Mouse (Mus musculus) megakaryocyte progenitor cell, adult 5-6 weeks (primary cell): ENCODE results near the gene Ccr5. TPM values are rescaled to one million over a fixed set of nuclear protein-coding genes. Genes with fewer than 3 reads are reported as not detected.
"Not testable (repeated sequence)": the region's sequence is repeated elsewhere in the genome, so short reads cannot be mapped to it uniquely, and the experiment has no call there.

ENCODE experiments used
- ATAC-seq: replicated peaks from 2 replicates; pipeline ENCODE4 v1.8.0; 2016; ENCODE audit warnings: mild to moderate bottlenecking, moderate TSS enrichment, inconsistent platforms; ENCODE audit not compliant: poor library complexity
- total RNA-seq, 2 experiments: library from RNA; stranded (forward) in 1 of 2; stranded (reverse) in 1 of 2; fragments of 157-497, 149-512 nt in 1 of 2; fragments of 200-1000 nt in 1 of 2; gene quantifications; 2 replicates each; pipeline versions ENCODE4 v1.2.3 to v1.2.4; 2015 to 2017

Ccr5 gene
- total RNA-seq (2015) (0.39 and 3.8 TPM in 2 replicates), total RNA-seq (2017) (0.54 and 0.87 TPM in 2 replicates)

DNA sequence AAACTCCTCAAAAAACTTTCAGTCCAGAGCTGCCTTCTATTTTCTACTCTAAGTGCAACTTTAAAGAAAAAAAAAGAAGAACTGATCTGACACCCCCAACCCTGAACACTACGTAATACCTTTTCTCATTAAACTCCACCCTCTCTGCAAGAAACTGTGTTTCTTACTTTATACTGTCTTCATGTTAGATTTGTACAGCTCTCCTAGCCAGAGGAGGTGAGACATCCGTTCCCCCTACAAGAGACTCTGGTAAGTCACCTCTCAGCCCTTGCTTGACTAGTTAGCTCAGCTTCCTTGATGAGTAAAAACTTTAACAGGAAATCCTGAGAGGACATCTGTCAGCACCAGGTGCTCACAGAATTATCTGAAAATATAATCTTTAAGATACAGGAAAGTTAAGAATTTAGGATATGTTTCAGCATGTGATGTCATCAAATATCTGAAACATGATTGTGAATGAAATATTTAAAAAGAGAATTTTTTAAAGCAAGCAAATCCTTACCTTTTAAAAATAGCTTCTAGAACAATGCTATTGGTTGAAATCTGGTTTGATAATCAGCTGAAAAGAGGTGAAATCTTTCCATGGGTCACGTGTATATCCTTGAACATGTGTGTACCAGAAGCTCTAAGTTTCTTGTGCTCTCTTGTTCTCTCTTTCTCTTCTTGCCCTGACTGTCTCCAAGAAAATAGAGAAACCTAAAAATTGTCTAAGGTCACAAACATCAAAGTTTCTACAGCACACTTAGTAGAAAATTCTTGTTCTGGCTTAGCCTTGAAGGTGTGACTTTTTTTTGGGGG, at the start of gene Ccr5:
Ccr5 (plus strand) TSS at position 157 of the 798 bp plus-strand sequence.
- ATAC-seq: peak; percentile 38

DNA sequence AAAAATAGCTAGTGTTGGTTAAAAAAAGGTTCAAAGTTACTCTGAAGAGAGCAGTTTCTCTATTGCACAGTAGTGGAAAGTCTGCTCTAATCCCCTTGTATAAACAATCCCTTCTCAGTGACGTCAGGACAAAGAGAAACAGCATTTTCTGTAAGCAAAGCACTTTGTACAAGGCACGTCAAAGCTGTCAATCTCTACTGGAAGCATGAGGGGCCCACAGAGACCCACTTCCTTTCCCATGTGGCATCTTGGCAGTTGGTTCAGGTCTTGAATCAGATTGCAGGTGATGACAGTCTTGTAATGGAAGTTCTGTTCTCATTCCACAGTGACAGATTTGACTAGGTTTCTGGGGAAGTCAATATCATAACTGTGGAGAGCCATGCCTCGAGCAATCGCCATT, 41.5 kb upstream of the Ccr5 start:
- ATAC-seq: no peak

DNA sequence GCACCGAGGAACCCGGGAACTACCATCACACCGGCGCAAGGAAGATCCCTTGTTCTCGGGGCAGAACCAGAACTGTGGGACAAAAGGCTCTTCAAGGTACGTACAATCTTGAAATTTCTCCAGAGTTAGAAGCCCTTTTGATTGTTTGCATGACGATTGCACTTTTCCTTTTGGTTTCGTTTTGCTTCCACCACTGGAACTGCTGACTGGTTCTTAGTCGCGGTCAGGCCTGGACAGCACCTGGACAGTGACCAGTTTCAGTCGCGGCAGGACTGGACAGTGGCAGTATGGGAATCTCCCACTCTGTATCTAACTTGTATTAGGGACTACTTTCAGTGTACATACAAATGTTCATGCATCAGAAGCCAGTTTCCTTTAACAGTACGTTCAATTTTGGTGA, 40.9 kb upstream of the Ccr5 start:
- ATAC-seq: not testable (repeated sequence)

DNA sequence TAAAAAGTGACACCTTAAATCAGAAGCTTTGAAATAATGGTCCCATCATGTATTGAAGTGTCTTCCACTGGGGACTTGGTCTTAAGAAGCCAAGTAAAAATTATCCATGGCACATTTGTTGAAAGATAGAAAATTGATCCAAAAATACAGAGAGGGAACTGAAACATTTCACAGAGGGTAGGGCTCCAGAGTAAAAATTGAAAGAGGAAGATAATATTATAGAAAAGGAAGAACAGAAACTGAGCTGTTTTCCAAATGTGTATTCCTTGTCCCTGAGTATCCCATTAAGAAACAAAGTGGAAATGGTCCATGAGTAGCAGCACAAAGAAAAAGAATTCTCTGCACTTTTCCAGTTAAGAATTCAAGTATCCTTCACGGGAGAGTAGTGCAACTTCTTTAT, 30.9 kb upstream of the Ccr5 start:
- 0 out of 2 replicates have a peak, but pooled peaks have one; percentile 37 for ATAC-seq

DNA sequence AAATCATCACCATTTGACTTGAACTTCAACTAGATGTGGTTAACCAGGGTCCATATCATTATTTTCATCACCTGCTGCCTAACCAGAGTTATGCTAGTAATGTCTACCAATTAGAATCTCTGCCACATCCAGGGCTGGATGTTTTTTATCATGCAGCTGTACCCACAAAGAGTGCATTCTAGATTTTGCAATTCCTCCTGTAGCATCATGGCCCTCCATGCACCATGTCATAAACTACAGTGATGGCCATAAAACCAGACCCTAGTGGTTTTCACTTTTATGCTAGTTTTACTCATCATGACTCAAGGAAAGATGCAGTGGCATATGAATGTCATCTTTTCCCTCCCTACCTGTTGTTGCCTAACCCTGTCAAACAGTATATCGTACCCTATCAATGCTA, 22.2 kb upstream of the Ccr5 start:
- no peak for ATAC-seq

DNA sequence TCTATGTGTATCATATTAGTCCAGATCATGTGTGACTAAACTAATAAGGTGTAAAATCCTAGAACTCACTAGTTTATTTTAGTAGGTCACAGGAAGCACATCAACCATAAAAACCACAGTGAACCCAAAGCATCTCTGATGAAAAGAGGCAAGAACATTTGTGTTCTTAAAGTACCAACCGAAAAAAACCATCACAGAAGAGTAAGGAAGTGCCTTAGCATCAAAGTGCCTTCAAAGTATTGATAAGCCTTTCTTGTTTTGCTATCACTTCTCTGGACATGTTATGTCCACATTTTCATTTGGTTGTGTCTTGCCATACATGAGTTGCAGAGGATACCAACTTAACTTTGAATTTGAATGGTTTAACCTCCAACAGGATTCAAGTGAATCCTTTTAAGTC, 21.0 kb upstream of the Ccr5 start:
- ATAC-seq: no peak

DNA sequence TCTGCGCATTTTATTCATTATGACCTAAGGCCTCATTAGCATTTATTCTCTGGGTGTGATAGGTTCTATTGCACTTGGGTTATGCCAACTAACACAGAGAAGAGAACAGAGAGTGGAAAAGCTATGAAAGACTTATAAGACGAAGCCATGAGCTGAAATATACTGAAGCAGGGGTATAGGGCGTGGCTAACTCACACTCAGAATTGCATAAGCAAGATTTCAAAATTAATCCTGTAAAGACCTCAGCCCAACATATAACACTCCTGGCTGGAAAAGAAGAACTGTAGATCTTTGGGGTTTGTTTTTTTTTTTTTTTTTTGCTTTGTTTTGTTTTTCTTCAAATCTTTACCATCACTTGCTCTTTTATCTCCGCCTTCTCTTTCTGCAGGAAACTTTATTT, 19.6 kb upstream of the Ccr5 start, which contains the start of gene Ccr2:
Ccr2 (plus strand) TSS at position 228 of the 400 bp plus-strand sequence.
- ATAC-seq: peak; percentile 62

DNA sequence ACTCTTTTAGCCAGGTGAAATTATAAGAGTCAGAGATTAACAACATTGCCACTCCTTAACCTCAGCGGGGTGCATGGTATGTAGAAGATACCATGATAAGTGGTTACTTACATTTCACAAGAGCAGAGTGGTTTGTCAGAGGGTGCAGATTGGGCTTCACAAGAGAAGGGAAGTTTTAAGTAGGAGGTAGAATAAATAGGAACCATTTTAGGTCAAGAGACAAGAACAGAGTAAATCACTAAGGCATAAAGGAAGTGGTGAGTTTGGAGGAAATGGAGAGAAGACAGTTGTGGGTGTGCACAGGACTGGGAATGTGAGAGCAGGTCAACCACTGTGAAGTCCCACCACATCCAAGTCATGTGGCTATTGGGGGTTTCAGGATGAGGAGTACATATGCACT, 18.1 kb upstream of the Ccr5 start:
- ATAC-seq: peak; percentile 81

DNA sequence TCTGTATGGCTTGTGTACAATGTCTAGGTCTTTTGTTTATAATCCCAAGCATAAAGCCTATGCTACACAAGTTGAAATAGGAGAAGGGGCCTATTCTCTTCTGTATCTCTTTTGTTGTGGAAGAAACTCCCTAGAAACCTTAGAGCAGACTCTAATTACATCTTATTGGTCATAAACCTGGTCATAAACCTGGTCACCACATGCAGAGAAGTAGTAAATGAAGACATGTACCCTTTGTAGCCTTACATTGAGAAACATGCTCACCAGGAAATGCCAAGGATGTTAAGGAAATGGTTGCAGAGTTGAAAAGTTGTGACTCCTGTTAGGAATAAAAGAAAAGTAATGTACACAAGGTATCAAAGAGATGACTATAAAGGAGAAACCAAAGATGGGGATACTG, 16.1 kb upstream of the Ccr5 start:
- ATAC-seq: no peak

DNA sequence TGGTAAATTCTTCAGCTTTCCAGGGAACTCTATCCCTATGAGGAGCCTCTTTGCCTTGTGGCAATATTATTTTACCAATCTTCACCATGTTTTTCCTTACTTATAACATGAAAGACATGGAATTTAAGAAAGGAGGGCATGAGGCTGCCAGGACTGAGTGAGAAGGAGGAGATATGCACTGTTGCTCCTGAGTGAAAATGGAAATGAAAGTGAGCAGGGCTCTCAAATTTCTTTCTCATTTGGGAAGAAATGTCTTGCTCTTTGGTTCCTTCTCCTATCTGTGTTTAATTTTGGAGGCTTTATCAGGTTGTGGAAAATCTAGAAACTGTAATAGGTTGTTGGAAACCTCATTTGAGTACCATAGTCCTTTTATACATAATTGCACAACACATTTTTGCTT, 14.1 kb upstream of the Ccr5 start:
- ATAC-seq: no peak

DNA sequence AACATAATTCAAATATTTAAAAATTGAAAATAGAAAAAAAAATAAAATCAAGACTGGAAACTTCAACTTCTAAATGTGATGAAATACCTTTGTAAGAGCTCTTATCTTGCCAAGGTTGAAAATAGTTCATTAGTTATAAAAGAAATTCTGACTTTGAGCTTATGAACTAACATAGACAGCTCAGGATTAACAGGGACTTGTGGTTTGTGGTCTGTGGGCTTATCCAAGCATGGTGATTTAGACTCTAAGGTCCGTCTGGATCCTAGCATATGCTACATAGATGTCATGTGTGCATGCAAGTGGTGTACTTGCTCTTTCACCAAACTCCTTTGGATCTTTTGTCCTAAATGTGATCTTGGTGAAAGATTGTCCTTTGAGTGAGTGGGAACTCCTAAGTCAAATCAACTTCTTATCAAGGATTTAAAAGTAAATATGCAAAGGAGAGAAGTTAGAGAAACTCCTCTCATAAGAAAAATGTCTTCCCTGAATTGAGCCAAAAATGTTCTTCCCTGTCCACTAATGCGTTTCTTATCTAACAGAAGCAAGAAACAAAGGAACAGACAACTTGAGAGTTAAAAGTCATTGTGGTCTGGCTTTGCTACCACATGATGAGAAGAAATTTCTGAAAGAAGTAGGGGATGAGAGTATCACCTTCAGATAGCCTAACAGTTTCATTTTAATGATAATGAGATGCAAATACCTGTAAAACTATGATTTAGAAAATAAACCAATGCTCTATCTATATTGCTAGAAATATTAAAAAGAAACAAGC, 12.8 kb upstream of the Ccr5 start:
- ATAC-seq: peak; percentile 37

DNA sequence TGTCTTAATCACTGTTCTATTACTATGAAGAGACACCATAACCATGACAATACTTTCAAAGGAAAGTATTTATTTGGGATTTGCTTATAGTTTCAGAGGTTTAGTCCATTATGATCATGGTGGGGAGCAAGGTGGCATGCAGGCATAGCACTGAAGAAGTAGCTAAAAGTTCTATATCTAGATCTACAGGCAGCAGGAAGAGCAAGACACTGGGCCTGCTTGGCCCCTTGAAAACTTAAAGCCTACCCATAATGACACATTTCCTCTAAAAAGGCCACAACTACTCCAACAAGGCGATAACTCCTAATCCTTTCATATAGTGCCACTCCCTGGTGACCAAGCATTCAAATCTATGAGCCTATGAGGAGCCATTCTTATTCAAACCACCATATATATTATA, 9.3 kb upstream of the Ccr5 start:
- no peak for ATAC-seq

DNA sequence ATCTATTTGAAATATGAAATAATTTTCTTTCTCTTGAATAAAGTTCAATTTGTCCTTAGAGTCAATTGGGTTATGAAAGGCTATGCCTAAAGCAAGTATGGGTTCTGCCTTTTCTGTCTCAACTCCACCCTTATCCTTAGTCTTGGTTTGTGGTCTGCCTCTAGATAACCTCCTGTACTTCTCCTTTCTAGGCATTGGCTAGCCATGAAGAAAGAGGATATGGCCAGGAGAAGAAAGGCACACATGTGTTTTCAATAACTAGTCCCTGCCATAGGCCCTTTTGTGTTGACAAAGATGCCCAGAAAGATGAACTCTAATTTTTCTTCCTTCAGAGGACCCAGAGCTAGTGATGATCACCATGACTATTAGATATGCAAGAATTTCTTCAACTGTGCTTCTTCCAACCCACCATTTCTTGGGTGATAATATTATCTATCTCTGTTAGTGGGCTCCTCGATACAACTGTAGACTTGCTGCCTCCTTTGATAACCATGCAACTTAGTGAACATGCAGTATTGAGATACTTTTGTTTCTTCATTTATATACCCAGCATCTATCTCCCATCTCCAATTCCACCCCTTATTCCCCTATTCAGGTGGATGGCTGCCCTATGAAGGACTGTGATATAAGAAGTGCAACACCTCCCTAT, 8.6 kb upstream of the Ccr5 start:
- peak; percentile 92 for ATAC-seq

DNA sequence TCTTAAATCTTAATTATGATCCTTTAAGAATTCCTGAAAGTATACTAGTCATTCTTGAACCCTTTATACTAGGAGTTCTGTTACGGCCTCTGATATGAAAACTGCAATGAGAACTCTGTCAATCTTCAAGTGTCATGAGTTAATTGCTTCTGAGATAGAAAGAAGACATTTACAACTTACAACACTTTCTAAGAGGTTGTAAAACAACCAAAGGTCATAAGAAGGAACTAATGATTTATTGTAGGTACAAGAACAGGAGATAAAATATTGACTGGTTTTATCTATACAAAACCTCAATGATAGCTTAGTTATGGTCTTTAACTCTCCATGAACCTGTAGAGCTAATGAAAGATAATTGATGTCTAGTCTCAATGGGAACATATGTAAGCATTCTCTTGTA, 7.6 kb upstream of the Ccr5 start:
- ATAC-seq: no peak

DNA sequence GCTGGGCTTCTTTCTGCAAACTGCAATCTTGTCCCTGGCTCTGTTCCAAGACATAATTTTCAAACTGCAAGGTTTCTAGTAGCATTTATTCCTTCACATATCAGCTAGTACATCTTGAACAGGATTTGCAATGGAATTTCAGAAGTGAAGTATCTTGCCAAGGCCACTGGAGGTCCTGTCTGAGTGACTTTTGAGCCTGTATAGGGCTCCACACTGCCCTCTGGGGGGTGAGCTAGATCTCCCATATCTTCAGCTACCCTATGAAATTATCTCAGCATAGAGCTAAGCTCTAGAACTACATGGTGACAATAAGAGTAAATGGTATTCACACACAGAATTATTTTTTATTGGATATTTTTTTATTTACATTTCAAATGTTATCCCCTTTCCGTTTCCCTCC, 2.9 kb upstream of the Ccr5 start:
- peak; percentile 100 for ATAC-seq

DNA sequence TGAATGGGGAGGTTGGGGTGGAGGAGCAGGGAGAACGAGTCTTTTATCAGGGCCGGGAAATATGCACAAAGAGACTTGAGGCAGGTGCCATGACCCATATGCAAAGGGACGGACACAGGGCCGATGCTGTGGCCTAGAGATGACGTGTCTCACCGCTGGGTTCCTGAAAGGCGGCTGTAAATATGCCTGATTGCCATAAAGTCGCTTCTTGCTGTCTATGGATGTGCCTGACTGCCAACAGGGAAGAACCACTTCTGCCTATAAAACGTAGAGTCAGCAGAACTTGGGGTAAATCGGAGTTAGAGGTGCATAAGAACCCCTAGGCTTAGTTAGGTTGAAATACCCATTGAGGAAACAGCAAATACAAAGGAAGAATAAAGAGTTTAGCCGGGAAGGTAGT, 4.2 kb downstream of the Ccr5 start:
- no peak for ATAC-seq

DNA sequence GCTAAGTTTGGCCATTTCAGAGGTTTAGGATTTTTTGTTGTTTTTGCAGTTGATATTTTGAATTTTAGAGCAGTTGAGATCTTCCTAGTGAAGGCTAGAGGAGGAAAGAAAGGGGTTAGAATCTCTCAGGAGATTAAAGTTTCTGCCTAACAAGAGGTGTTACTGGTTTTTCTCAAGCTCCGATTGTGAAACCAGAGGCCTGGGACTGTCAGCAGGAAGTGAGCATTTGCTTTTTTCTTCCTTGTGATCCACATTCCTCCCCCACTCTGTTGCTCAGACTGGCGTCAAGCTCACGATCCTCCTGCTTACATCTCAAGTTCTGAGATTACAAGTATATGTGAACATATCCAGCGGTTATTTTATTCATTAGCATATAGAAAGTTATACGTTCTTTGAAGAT, 5.0 kb downstream of the Ccr5 start:
- peak; percentile 67 for ATAC-seq

DNA sequence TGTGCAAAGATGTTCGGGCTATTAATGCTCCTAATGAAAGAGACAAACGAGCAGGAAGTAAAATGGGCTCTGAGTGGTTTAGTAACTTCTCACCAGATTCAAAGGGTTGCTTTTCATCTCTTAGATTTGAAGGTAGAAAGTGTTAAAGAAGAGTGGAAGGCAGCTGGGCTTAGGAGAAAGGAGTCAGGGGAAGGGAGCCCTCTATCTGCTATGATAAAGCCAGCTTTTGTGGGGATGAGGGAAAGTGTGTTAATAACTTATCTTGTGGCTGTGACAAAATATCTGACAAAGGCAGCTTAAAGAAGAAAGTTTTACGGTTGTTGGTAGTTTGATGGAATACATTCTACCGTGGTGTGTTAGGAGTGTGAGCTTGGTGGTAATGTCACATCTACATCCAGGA, 6.1 kb downstream of the Ccr5 start:
- ATAC-seq: no peak

DNA sequence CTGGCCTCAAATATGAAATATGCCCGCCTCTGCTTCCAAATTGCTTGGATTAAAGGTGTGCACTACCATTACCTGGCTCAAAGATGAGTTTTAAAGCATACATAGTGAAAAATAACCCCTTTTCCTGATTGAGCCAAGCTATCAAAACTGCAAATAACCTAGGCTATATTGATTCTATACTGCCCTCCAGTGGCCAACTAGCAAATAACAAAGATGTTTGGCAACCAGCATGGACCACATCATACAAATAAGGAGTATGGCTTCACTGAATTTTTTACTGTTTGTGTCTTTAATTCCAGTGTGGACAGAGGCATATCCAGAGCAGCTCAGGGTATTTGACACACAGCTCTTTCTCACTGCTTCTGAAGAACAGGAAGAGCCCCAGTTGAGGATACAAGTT, 7.0 kb downstream of the Ccr5 start:
- peak; percentile 88 for ATAC-seq

DNA sequence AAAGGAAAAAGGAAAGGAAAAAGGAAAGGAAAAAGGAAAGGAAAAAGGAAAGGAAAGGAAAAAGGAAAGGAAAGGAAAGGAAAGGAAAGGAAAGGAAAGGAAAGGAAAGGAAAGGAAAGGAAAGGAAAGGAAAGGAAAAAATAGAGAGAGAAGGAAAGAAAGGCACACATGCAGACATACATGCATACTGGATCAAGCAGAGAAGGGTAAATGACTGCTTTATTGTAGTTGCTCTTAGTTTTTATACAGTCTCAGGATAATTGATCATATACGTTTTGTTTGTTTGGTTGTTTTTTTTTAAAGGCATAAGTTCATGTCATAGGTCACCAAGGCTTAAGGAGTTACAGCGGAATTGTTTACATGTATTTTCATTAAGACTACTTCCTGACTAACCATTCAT, 11.6 kb downstream of the Ccr5 start:
- ATAC-seq: not testable (repeated sequence)

DNA sequence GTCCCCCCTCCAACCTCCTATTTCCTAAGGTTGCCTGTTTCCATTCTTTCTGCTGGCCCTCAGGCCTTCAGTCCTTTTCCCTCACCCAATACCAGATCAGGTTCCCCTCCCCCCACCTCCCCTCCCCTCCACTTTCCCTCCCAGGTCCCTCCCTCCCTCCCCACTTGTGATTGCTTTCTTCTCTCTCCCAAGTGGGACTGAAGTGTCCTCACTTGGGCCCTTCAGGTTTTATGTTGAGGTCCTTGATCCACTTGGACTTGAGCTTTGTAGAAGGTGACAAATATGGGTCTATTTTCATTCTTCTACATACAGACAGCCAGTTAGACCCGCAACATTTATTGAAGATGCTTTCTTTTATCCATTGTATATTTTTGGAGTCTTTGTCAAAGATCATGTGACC, 13.6 kb downstream of the Ccr5 start:
- ATAC-seq: not testable (repeated sequence)

DNA sequence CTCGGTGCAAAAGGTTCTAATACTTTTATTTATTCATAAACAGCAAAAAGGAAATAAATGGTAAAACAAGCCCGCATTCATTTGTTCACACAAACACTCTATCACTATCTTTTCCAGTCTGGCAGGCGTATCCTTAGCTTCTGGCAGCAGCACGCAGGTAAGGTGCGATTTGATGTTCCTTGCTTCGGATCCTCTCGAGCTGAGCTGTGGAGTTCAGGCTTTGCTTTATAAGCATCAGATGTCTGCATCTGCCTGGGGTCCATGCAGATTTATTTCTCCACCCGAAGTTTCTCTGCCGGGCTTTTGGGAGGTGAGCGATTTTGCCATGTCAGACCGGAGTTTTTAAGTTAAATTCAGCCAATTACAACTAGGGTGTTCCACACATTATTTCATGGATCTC, 16.3 kb downstream of the Ccr5 start:
- peak; percentile 23 for ATAC-seq
